Mouse (Mus musculus) small intestine, adult 2 months (tissue): Measurements from ENCODE around the gene Pds5a.

Experiments
- CTCF ChIP-seq: fragments of 200-500 bp; IDR thresholded peaks from 2 replicates; pipeline ENCODE4 v1.5.1; 2012; ENCODE audit warnings: low read depth, mild to moderate bottlenecking, control low read depth, inconsistent platforms, low read length, moderate library complexity, mixed read lengths; ENCODE audit not compliant: insufficient replicate concordance, insufficient read length; ENCODE audit errors: extremely low read depth
- POLR2A ChIP-seq: fragments of 200-500 bp; IDR thresholded peaks from 2 replicates; pipeline ENCODE4 v1.6.1; 2012; ENCODE audit warnings: low read depth, mild to moderate bottlenecking, control low read depth, inconsistent platforms, low read length, moderate library complexity

DNA sequence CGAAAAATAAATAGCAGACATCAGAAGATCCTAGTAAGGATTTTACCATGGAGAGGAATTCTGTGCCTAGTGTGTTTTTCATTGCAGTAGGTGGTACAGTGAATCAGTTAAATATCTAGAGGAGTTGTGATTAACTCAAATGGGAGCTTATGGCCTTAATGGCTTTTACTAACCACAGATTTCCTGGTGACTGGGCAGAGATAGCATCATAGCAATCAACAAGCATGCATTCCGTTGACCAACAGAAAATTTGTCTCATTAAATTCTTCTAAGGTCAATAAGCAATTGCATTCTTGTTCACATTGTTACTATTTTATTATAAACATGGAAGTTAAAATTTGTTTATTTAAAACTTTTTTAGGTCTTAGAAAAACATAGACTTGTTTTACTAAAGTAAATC is 132.6 kb downstream of the Pds5a start:
- TF ChIP-seq CTCF (no peak), POLR2A (no peak)
